Mouse (Mus musculus) urinary bladder, postnatal 4 days (tissue): Measurements from ENCODE around the gene 1700001J03Rik.
"Not testable (repeated sequence)": the region's sequence is repeated elsewhere in the genome, so short reads cannot be mapped to it uniquely, and the experiment has no call there.

ENCODE experiments used
- DNase-seq, 2 experiments: peaks; one replicate each; pipeline ENCODE4 v3.0.0; 2021 to 2022; ENCODE audit warnings: low spot score in 2 of 2

1700001J03Rik gene

DNA sequence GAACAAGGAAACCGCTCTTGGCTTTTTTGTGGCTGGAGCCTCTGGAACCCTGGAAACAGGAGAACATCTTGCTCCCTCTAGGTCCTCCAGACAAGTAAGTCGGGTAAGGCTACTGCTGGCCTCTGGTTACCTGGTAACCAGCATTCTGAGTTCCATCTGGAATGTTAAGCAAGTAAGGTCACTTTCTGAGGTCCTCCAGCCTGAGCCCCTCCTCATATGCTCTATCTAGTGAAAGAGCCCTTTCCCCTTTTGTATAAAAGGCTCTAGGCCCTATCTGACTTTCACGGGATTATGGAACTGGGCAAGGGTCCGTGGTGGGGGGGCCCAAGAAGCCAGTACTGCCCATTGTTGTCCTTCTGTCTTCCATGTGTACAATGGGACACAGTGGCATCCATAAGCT lies at the start of gene 1700001J03Rik:
Gene 1700001J03Rik (minus strand): TSS at position 101 of the 400 bp plus-strand sequence.
- not testable (repeated sequence) for DNase-seq

DNA sequence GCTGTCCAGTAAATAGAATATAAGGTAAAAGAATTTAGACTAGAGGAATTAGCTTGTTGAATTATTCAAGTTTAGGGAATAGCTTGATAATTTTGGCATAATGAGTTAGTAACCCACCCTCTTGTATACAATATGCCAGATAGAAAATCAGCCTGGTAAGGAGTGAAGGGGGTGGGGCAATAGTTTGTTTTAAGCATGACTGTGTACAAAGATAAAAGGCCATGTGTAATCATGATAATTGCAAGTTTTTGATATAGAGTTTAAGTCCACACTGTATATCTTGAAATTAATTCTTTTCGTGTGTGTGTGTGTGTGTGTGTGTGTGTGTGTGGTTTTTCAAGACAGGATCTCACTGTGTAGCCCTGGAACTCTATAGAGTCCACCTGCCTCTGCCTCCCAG lies 49.2 kb upstream of the 1700001J03Rik start:
- no peak for DNase-seq

DNA sequence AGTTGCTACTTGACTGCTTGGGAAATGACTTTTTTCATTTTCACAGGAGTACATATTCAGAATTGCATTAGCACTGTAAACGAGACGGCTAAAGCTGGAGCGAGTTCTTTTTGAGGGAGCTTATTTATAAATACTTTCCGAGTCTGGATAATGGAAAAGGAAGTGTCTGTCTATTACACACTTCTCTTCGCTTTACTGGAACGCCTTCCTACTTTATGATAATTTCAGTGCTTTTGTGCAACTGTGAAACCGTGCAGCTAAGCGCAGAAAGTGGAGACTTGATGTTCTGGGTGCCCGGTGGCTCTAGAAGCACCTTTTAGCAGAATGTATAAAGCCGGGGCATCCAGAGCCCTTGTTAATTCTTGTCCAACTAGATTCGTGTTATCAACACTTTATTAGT lies 47.7 kb upstream of the 1700001J03Rik start:
- DNase-seq, result no peak

DNA sequence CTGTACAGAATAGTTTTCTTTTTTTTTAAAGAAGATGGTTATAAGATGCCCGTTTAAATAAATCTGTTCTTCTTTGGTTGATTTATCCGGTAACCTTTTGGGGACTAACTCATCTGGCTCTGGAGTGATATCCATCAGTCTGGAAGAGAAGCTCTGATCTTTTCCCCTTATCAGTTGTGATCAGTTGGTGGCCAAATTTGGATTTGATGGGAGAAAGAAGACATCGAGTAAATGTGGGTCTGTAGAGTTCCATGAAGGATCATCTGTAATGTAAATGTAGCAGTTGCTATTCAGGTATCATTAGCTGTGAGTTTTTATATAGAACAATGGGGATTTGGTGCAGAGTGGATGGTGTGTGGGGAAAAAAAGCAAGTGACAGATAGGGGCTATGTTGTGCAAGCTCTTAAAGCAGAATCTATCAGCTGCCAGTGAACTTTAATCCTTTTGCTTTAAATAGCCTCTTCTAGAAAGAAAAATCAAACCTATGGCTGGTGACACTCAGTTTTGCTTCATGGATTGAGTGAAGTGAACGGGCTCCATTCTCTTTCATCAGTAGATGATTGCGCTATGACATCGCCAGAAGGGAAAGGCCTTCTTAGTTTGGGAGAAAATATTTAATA lies 47.1 kb upstream of the 1700001J03Rik start:
- no peak for DNase-seq

DNA sequence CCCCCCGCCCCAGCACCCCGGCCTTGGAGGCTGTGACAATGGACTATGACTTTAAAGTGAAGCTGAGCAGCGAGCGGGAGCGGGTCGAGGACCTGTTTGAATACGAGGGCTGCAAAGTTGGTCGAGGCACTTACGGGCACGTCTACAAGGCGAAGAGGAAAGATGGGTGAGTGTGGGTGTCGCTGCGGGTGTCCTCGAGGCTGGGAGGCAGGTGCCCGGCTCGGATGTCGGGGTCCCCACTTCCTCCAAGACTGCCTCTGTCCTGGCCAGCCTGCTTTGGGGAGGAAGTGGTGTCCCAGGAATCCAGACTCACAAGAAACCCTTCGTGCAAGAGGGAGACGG lies 46.5 kb upstream of the 1700001J03Rik start:
- DNase-seq, result peak in 1 of 2 experiments; percentile 22

DNA sequence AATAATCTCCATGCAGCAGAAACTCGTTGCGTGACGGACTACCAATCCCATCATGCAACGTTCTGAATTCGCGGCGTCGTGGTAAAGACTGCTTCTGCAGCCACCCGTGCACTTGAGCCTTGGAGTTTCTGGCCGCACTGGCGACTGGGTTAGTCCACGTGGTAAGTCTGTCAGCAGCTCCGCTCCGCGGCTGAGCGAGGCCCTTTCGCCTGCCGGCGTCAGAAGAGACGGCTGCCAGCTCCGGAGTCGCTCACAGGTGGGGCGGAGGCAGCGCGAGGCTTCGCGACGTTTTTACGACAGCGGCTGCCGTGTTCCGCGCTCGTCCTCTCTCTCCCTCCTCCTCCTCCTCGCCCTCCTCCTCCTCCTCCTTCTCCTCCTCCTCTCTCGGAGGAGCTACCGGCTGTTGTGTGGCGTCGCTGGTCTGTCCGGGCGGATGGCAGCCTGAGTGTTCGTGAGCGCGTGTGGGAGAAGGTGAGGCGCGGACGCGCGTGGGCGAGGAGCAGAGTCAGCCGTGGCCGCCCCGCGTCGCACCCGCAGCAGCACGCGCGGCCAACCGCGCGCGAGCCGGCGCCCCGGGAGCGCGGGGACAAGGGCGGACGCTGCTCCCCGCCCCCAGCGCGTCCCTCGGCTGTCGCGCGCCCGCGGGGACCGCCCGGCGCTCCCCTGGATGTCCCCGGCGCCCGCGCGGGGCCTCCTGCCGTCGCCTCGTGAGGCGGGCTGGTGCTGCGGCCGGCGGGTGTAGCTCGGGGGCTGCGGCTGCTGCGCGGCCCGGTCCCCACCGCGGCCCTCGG lies 46.0 kb upstream of the 1700001J03Rik start, which contains the start of gene Cdk8:
Gene Cdk8 (plus strand): TSS at position 367 of the 791 bp plus-strand sequence.
- peak; percentile 88 to 91 for DNase-seq

DNA sequence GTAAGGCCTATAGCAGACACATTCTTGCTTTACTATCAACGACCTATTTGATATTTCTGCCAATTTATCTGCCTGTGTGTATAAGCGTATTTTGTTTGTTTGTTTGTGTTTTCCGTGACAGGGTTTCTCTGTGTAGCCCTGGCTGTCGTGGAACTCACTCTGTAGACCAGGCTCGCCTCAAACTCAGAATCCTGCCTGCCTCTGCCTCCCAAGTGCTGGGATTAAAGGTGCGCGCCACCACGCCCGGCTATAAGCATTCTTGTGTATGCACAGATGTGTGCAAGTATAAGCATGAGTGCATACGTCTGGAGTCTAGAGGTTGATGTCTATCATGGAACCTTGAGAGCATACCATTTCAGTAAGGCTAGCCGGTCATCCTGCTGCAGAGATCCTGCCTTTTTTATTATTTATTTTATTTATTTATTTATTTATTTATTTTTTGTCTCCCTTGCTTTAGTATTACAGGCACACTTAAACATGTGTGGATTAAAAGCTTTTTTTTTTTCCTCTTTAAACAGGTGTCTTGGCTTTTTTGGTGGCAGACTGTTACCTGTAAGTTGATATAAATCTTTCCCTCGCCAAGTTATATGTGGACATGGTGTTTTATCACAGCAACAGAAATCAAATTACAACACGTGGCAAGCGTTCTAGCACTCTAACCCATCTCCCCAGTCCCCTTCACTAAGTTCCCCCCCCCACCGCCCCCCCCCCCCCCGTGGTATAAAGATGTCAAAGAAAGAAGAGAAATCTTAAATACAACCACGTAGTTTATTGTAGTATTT lies 45.0 kb upstream of the 1700001J03Rik start:
- no peak for DNase-seq

DNA sequence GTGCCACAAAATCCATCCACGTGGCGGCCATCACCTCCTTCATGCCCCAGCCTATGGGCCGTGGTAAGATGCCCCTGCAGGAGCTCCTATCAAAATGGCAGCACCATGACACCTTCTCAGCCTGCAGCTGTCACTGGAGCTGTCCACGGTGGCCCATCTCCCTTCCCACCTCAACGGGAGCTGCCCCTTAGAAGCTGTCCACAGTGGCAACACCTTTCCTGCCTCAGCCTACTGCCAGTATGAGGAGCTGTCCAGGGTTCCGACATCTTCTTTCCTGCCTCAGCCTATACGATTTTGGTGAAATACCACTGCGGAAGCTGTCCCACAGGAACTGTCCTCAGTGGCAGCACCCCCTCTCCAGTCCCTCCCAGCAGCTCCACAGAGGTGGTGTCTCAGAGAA lies 42.4 kb upstream of the 1700001J03Rik start:
- no peak for DNase-seq

DNA sequence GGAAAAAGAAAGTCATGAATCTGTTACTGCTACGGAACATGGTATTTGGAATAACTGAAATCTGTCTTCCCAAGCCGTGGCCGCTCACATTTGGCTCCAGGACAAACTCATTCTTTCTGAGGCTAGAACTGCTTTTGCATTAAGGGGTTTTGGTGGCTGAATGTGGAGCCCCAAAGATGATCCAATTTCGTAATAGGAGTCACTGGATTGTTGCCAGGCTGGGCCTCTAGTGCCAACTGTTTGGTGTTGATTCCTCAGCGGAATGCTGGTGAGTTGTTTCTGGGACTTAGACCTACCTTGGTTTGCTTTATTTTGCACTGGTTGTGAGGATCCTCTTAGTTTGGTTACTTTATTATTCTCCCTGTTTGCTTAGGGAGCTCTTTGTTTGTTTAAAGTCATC lies 38.7 kb upstream of the 1700001J03Rik start:
- no peak for DNase-seq

DNA sequence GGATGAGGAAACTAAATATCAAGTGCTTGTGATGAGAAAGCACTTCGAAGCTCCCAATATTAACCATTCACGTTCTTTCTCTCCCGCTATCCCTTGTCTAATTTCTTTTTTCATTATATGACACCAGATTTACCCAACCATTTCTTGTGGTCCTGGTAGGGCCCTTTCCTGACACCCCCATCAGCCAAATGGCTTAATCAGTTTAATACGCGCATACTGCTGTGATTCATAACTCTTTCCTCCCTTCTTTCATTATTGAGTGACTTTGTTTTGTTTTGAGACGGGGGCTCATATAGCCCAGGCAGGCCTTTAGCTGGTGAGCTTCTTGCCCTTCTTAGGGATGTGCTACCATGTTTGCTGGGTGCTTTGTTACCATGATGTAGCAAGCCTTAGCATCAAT lies 36.6 kb upstream of the 1700001J03Rik start:
- DNase-seq, result no peak

DNA sequence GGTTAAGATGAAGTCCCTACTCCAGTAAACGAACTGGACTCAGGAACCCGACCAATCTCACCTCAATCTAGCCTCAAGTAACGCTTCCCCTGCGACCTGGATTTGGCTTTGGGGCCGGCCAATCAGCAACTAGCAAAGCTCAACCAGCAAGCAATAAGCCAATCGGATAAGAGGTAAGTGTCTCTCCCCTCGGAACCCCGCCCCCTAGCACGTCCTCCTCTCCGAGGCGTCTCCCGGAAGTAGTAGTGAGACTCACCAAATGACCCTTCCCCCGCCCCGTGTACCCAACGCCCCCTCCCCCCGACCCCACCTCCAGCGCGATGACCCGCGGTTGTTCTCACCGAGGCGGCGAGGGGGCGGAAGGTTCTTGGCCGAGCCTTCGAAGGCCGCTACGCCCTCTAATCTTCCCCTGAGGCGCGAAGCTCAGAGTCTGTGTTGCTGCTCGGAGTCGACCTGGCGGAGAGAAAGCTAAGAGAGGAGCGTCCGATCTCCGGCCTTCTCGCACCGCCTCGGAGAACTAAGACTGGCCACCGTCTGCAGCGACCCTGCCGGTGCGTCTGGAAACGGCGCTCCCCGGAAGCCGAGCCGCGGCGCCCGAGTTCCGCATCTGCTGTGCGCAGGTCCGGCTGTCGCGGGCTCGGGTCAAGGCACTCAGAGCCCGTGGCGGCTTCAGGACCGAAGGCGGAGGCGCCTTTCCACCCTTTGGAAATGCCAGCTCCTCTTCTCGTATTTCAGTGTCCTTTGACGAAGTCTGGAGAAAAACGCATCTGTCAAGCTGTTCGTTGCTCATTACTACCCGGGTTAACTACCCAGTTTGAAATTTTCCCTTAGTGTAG lies 36.0 kb upstream of the 1700001J03Rik start, which contains the start of gene Rnf6:
Gene Rnf6 (minus strand): TSS at position 677 of the 836 bp plus-strand sequence.
- DNase-seq, result peak; percentile 90 to 95

DNA sequence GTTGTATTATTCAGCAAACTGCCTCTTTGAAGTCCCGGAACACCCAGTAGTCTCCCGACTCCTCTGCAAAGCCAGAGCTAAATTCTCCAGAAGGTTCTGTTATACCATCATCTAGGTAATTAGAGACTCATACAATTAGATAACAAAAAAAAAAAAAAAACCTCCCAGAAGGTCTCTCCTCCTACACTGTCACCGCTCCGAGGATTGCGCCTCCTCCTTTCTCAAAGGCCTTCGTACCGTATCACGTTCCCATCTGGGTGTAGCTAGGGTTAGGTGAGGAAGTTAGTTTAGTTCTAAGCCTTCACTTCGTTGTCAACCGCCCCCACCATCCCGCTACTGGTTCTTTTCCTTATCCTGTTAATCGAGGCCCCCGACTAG lies 35.4 kb upstream of the 1700001J03Rik start:
- DNase-seq, result no peak

DNA sequence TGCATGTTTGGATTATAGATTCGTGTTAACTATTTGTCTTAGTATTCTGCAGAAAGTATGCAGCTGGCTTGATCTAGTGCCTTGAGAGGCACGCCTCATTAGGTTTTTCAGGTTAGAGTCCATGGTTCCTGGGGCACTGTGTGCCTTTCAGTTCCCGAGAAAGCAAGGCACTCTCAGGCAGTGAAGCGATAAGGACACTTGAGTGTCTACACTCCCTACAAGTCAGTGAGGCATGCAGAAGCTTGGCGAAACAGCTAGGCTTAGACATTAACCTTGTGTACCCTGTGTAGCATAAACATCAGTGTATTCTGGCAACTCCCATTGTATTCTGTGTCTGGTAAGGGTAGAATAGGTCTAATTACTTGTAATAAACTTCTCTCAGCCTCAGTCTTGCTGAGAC lies 20.4 kb upstream of the 1700001J03Rik start:
- no peak for DNase-seq

DNA sequence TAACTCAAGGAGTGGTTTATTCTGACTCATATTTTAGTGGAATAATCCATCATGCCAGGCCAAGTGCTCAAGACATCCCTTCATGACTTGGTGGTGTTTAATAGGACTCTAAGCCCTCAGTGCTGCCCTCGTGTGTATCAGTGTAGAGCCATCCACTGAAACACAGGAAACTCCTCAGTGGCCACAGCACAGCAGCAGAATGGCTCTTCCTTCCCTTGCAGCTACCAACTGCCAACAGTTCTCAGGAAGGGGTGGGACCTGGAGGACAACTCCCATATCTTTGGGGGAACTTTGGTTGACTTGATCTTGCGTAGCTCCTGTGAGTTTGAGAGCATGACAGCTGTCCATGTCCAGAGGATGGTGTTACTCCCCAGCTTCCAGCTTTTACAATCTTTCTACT lies 18.8 kb upstream of the 1700001J03Rik start:
- no peak for DNase-seq

DNA sequence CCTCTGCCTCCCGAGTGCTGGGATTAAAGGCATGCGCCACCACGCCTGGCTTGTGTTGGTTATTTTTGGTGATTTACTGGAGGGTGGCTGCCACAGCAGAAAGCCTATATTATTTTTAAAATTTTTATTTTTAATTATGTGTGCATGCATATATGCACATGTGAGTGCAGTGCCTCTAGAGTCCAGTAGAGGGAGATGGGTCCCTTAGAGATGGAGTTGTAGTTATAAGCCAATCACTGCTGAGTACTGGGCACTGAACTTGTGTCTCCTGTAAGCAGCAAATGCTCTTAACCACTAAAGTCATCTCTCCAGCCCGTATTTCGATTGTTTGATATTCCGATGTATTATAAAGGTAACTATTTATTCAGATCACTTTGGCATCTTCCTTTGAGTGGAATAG lies 15.5 kb upstream of the 1700001J03Rik start:
- DNase-seq, result no peak

DNA sequence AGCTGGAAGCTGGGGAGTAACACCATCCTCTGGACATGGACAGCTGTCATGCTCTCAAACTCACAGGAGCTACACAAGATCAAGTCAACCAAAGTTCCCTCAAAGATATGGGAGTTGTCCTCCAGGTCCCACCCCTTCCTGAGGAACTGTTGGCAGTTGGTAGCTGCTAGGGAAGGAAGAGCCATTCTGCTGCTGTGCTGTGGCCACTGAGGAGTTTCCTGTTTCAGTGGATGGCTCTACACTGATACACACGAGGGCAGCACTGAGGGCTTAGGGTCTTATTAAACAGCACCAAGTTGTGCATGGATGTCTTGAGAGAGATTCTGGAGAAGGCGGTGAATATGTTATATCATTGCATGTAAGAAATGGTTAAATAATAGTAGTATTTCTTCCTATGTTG lies 14.4 kb upstream of the 1700001J03Rik start:
- DNase-seq, result no peak

DNA sequence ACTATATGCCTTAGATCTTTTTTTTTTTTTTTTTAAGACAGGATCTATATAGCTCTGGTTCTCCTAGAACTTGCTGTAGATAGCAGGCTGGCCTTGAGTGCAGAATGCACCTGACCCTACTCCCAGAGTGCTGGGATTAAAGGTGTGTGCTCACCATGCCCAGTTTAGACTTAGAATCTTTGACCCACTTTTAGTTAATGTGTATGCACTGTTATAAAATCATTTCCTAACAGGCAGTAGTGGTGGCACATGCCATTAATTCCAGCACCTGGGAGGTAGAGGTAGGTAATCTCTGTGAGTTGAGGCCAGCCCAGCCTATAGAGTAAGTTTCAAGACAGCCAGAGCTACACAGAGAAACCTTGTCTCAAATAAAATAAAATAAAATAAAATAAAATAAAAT lies 14.0 kb upstream of the 1700001J03Rik start:
- DNase-seq, result no peak

DNA sequence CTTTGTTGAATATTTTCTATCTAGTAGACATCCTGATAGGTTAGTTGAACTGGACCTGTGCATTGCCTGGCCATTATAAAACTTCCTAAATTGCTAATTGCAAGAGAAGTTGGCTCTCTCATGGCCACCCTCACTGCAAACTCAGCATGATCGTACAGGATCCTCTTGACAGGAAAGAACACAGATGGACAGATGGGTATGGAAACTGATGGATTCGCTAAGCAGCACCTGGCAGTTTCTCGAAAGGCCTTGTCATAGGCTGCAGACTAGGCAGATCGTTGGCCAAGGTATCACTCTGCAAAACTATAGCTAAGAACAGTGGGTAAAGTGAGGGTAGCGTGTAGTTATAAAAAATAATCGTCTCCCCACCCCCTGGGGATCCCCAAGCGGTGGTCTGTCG lies 8.3 kb upstream of the 1700001J03Rik start:
- DNase-seq, result no peak

DNA sequence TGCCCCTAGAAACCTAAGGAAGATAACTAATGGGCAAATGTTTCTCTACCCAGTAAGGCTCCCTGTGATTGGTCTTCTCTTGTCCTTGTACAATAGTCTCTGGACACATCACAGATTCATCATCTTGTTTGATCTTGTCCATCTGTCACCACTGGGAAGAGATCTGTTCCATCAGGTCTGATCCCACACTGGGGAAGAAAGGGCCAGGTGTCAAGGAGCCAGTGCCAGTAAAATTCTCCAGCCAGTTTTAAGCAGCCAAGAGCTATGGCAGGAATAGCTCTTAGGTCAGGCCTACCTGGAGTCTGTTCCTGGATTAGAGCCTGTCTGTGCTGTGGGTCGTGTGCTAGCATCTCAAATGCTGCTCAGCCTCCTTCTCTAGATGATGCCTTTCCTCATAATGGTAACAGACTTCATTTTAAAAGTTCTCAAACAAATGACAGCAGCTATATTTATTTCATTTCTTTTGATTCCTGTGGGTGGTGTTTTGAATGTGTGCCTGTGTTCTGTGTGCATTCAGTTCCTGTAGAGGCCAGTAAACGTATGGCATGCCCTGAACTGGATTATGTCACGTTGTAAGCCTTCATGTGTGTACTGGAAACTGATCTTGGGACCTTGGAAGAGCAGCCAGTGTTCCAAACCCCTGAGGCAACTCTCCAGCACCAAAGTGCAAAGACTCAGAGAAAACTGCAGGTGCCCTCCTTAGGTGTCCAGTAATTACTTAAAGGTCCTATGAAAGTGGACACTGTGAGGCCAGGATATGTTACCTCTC lies 5.6 kb upstream of the 1700001J03Rik start:
- DNase-seq, result no peak

DNA sequence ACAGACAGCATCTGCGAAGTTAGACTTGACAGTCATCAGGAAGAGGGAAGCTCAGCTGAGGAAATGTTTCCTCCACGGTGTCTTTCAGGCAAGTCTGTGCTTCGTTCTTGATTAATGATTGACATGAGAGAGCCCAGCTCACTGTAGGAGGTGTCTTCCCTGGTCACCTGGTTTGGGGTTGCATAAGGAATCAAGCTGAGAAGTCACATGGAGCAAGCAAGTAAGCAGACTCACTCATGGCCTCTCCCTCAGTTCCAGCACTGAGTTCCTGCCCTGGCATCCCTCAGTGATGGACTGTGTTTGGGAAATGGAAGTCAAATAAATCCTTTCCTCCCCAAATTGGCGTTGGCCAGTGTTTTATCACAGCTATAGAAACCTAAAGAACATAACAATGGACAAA lies 5.0 kb upstream of the 1700001J03Rik start:
- no peak for DNase-seq

DNA sequence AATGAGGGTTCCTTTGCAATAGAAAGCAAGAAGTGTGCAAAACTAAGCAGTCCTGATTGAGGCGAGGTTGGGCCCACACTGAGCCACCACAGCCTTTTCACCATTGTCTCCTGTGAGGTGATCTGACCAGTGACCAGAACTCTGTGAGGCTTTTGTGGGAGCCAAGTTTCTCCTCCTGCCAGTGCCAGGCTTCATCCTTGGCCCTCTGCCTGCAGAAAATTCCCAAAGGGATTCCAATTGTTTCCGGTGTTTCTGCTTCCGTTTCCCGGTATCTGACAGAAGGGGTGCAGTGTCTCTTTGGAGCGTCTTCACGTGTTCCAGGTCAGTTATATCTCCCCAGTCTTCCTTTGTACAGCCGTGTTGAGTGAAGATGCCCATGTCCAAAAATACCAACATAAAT lies 3.6 kb upstream of the 1700001J03Rik start:
- DNase-seq, result no peak
